Mouse (Mus musculus) forelimb bud, embryonic 11.5 days (tissue): ENCODE measurements around the gene Zcchc24.

Experiments used
- DNase-seq: peaks from one replicate; pipeline ENCODE4 v3.0.0-alpha.2; 2012; ENCODE audit warnings: low read depth, low spot score

Gene Zcchc24

GRCm38 (mm10) chr14:25666668-25667376 is 102.0 kb downstream of the Zcchc24 start:
- no peak for DNase-seq

DNA sequence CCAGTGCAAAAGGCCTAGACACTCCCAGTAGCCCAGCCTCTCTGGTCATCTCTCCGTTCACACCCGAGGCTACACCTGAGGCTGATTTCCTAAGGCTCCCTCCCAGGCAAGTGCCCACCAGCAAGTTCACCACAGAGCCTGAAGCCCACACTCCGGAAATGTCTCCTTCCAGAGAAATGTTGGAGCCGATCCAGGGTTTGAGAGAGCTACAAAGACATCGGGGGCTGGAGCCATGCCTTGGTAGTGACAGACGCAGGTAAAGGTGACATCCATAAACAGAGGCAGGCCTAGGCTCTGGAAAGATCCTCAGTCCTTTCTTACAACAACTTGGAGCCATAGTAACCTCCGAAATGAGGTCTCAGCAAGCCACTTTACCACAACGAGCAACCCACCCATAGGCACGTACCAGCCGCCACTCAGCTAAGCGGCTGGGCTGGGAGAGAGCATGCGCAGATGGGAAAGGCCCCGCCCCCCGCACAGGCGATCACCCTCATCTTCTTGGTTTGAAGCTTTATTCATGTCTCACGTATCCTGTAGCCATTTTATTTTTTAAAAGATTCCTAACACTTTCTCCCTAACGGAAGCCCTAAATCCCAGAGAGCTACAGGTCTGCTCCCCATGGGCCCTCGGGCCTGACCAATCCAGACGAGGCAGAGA is 103.4 kb downstream of the Zcchc24 start:
- DNase-seq = no peak

GRCm38 (mm10) chr14:25664310-25664695 is 104.5 kb downstream of the Zcchc24 start:
- no peak for DNase-seq

DNA sequence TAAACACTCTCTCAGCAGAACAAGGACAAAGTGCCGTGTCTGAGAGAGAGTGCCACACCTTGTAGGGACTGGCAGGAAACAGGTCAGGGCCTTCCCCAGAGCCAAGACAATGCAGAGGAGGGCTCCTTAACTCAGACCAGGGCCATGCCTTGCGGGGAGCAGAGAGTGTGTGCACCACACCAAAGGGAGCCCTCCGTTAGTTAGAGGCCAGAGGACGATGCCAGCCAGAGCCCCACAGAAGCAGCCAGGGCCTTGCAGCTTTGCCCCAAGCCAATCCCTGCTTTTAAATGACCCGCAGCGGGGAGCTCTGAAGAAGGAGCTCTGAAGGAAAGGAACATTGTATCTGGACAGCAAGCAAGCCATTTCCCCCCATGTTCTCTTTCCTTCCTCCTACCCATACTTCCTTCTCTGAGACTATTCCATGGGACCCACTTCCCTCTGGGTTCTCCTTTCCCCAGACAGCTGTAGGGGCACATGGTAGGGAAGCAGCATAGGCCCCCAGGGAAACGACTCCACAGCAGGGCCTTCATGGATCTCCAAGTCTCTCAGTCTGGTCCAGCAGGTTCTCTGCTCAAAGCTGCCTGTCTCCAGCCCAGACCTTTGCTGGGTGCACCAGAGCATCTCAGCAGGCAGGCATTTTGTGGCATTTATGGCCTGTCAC is 105.1 kb downstream of the Zcchc24 start:
- no peak for DNase-seq
